Mouse (Mus musculus) MEL (cell line): ENCODE data around the gene 4933407L21Rik. TPM values are rescaled to one million over a fixed set of nuclear protein-coding genes. Genes with fewer than 3 reads are reported as not detected.
A peak's percentile ranks its signal among the peaks of the same experiment; 100 is the strongest.

Experiments used
- DNase-seq: peaks from one replicate; pipeline ENCODE4 v3.0.0; 2011; ENCODE audit warnings: low read depth, low spot score
- H3K27ac ChIP-seq: 2 replicates; pipeline ENCODE4 v1.5.1; 2012; ENCODE audit warnings: low read depth, mild to moderate bottlenecking, control low read depth, low read length, moderate library complexity; ENCODE audit not compliant: control insufficient read depth
- H3K27me3 ChIP-seq, 2 experiments: fragments of 150-350 bp in 1 of 2; sonication (generic) in 1 of 2; 2 replicates each; pipeline ENCODE4 v1.6.1; 2012; ENCODE audit warnings: low read length in 2 of 2, mild to moderate bottlenecking in 2 of 2, improper control_type of control experiment in 1 of 2, moderate library complexity in 1 of 2; ENCODE audit not compliant: insufficient read depth in 2 of 2, control insufficient read depth in 1 of 2
- H3K36me3 ChIP-seq, 2 experiments: 2 replicates each; pipeline ENCODE4 v1.6.1; 2012 to 2014; ENCODE audit warnings: low read length in 2 of 2, improper control_type of control experiment in 1 of 2, inconsistent platforms in 1 of 2, mild to moderate bottlenecking in 1 of 2; ENCODE audit not compliant: insufficient read depth in 2 of 2, control insufficient read depth in 1 of 2
- H3K4me1 ChIP-seq, 2 experiments: fragments of 150-350 bp in 1 of 2; sonication (generic) in 1 of 2; 2 replicates each; pipeline ENCODE4 v1.6.1; 2012; ENCODE audit warnings: low read length in 2 of 2, improper control_type of control experiment in 1 of 2, mild to moderate bottlenecking in 1 of 2; ENCODE audit not compliant: insufficient read depth in 2 of 2, control insufficient read depth in 1 of 2
- H3K4me3 ChIP-seq, 2 experiments: fragments of 150-350 bp in 1 of 2; sonication (generic) in 1 of 2; 2 replicates each; pipeline ENCODE4 v1.5.1; 2012; ENCODE audit warnings: low read depth in 2 of 2, low read length in 2 of 2, mild to moderate bottlenecking in 2 of 2, moderate library complexity in 2 of 2, control low read depth in 1 of 2, improper control_type of control experiment in 1 of 2; ENCODE audit not compliant: control insufficient read depth in 1 of 2, insufficient read depth in 1 of 2
- H3K79me2 ChIP-seq: 2 replicates; pipeline ENCODE4 v1.6.1; 2012; ENCODE audit warnings: mild to moderate bottlenecking, low read length, moderate library complexity; ENCODE audit not compliant: control insufficient read depth, poor library complexity, insufficient read depth
- H3K9ac ChIP-seq: 2 replicates; pipeline ENCODE4 v1.6.1; 2012; ENCODE audit warnings: low read depth, mild to moderate bottlenecking, control low read depth, low read length, moderate library complexity; ENCODE audit not compliant: control insufficient read depth, poor library complexity, severe bottlenecking
- H3K9me3 ChIP-seq: fragments of 150-350 bp; sonication (generic); replicated peaks from 2 replicates; pipeline ENCODE4 v1.6.1; 2012; ENCODE audit warnings: mild to moderate bottlenecking, low read length, improper control_type of control experiment, moderate library complexity; ENCODE audit not compliant: insufficient read depth
- CHD1 ChIP-seq: IDR thresholded peaks from 2 replicates; pipeline ENCODE4 v1.6.1; 2012; ENCODE audit warnings: low read depth, mild to moderate bottlenecking, inconsistent platforms, low read length, improper control_type of control experiment
- ELF1 ChIP-seq: IDR thresholded peaks from 2 replicates; pipeline ENCODE4 v1.6.1; 2014; ENCODE audit warnings: low read depth, mild to moderate bottlenecking, inconsistent platforms, low read length, improper control_type of control experiment, moderate library complexity
- ETS1 ChIP-seq: IDR thresholded peaks from 2 replicates; pipeline ENCODE4 v1.6.1; 2012; ENCODE audit warnings: low read depth, mild to moderate bottlenecking, inconsistent platforms, low read length, improper control_type of control experiment, moderate library complexity
- GATA1 ChIP-seq: IDR thresholded peaks from 2 replicates; pipeline ENCODE4 v1.6.1; 2011; ENCODE audit warnings: low read depth, low read length, improper control_type of control experiment
- HCFC1 ChIP-seq: IDR thresholded peaks from 2 replicates; pipeline ENCODE4 v1.6.1; 2012; ENCODE audit warnings: low read depth, mild to moderate bottlenecking, inconsistent platforms, low read length, improper control_type of control experiment, moderate library complexity
- KAT2A ChIP-seq: conservative IDR thresholded peaks from 2 replicates; pipeline ENCODE4 v1.6.1; 2012; ENCODE audit warnings: low read depth, low read length, improper control_type of control experiment, inconsistent platforms
- MEF2A ChIP-seq: IDR thresholded peaks from 2 replicates; pipeline ENCODE4 v1.6.1; 2014; ENCODE audit warnings: low read depth, mild to moderate bottlenecking, inconsistent platforms, low read length, improper control_type of control experiment; ENCODE audit not compliant: poor library complexity, insufficient replicate concordance, severe bottlenecking; ENCODE audit errors: extremely low read depth
- MXI1 ChIP-seq: IDR thresholded peaks from 2 replicates; pipeline ENCODE4 v1.6.1; 2011; ENCODE audit warnings: mild to moderate bottlenecking, low read depth, low read length, improper control_type of control experiment
- MYB ChIP-seq: IDR thresholded peaks from 2 replicates; pipeline ENCODE4 v1.6.1; 2011; ENCODE audit warnings: mild to moderate bottlenecking, low read depth, low read length, improper control_type of control experiment
- MYC ChIP-seq: IDR thresholded peaks from 2 replicates; pipeline ENCODE4 v1.6.1; 2011; ENCODE audit warnings: low read depth, mild to moderate bottlenecking, low read length, improper control_type of control experiment, moderate library complexity
- NRF1 ChIP-seq: IDR thresholded peaks from 2 replicates; pipeline ENCODE4 v1.6.1; 2014; ENCODE audit warnings: low read depth, mild to moderate bottlenecking, inconsistent platforms, low read length, improper control_type of control experiment, moderate library complexity; ENCODE audit not compliant: poor library complexity, insufficient read depth, severe bottlenecking
- POLR2A ChIP-seq, 2 experiments: IDR thresholded peaks; 2 replicates each; pipeline ENCODE4 v1.6.1; 2011 to 2012; ENCODE audit warnings: low read length in 2 of 2, mild to moderate bottlenecking in 2 of 2, control low read depth in 1 of 2, improper control_type of control experiment in 1 of 2, low read depth in 1 of 2, moderate library complexity in 1 of 2; ENCODE audit not compliant: control insufficient read depth in 1 of 2, insufficient read depth in 1 of 2, poor library complexity in 1 of 2
- POLR2AphosphoS5 ChIP-seq: IDR thresholded peaks from 2 replicates; pipeline ENCODE4 v1.6.1; 2012; ENCODE audit warnings: low read depth, borderline replicate concordance, mild to moderate bottlenecking, inconsistent platforms, low read length, moderate library complexity, mixed read lengths
- RCOR1 ChIP-seq: IDR thresholded peaks from 2 replicates; pipeline ENCODE4 v1.6.1; 2012; ENCODE audit warnings: low read depth, mild to moderate bottlenecking, inconsistent platforms, low read length, improper control_type of control experiment
- SIN3A ChIP-seq: IDR thresholded peaks from 2 replicates; pipeline ENCODE4 v1.6.1; 2012; ENCODE audit warnings: low read length, improper control_type of control experiment, inconsistent platforms
- SMC3 ChIP-seq: IDR thresholded peaks from 2 replicates; pipeline ENCODE4 v1.6.1; 2011; ENCODE audit warnings: low read depth, low read length, improper control_type of control experiment
- UBTF ChIP-seq: IDR thresholded peaks from 2 replicates; pipeline ENCODE4 v1.6.1; 2012; ENCODE audit warnings: low read depth, mild to moderate bottlenecking, inconsistent platforms, low read length, improper control_type of control experiment, moderate library complexity, borderline replicate concordance; ENCODE audit not compliant: insufficient read depth
- ZC3H11A ChIP-seq: IDR thresholded peaks from 2 replicates; pipeline ENCODE4 v1.6.1; 2012; ENCODE audit warnings: low read depth, mild to moderate bottlenecking, inconsistent platforms, low read length, improper control_type of control experiment
- polyA plus RNA-seq, 2 experiments: library from polyadenylated mRNA; stranded (reverse) in 1 of 2; unstranded in 1 of 2; fragments of >175 nt in 1 of 2; fragments of >200 nt in 1 of 2; gene quantifications; 2 replicates each; pipeline versions ENCODE4 v1.2.1 to v1.2.4; 2012; ENCODE audit warnings: low replicate concordance in 2 of 2, low read depth in 1 of 2; ENCODE audit not compliant: insufficient read length in 2 of 2, insufficient read depth in 1 of 2, missing spikeins in 1 of 2
- total RNA-seq: library from RNA; depleted of rRNA; stranded (reverse); fragments of 300-350 nt; gene quantifications from 2 replicates; pipeline ENCODE4 v1.2.3, GENCODE M21; 2012

4933407L21Rik gene
- total and polyA plus RNA-seq, 3 experiments = not detected

GRCm38 (mm10) chr1:85901516-85902107 is 26.7 kb upstream of the 4933407L21Rik start:
- no peak overlapping the region for H3K4me3 ChIP-seq
- peak; percentile 14 for DNase-seq
- TF ChIP-seq MXI1 = no peak
- TF ChIP-seq RCOR1 = no peak
- no peak for TF ChIP-seq POLR2A (IDR thresholded peaks at IDR 0.05; ENCODE audit: control insufficient read depth in 1 of 2, insufficient read depth in 1 of 2, low read depth in 1 of 2, low read length in 2 of 2, poor library complexity in 1 of 2)
- TF ChIP-seq MYB = no peak
- TF ChIP-seq POLR2AphosphoS5 = no peak
- no peak for TF ChIP-seq CHD1
- 0 out of 2 replicates have a peak, but pooled peaks have one; percentile 4 for TF ChIP-seq GATA1
- no peaks in the 10 kb centered on the region; the same call in 1 of the 2 replicates for H3K79me2 ChIP-seq
- no peaks in the 10 kb centered on the region for H3K9me3 ChIP-seq
- H3K27ac ChIP-seq = no peak overlapping the region
- peaks cover 0 to 18% of the 10 kb centered on the region in 2 experiments; a peak in 3 of 4 replicates for H3K36me3 ChIP-seq
- no peak overlapping the region for H3K9ac ChIP-seq
- H3K4me1 ChIP-seq = peaks cover 2 to 30% of the 10 kb centered on the region in 2 experiments; a peak in 3 of 4 replicates
- no peaks in the 10 kb centered on the region for H3K27me3 ChIP-seq

- Histone ChIP-seq H3K4me3 (no peak overlapping the region), H3K4me1 (peaks cover 2 to 24% of the 10 kb centered on the region in 2 experiments; a peak in 3 of 4 replicates), H3K9me3 (no peaks in the 10 kb centered on the region), H3K36me3 (peaks cover 0 to 15% of the 10 kb centered on the region in 2 experiments; a peak in 3 of 4 replicates), H3K9ac (no peak overlapping the region), H3K79me2 (no peaks in the 10 kb centered on the region; the same call in 1 of the 2 replicates), H3K27me3 (no peaks in the 10 kb centered on the region), H3K27ac (no peak overlapping the region)
- TF ChIP-seq HCFC1 = no peak
- TF ChIP-seq SIN3A = no peak
- no peak for TF ChIP-seq ELF1
- no peak for TF ChIP-seq KAT2A
- TF ChIP-seq CHD1 = no peak
- TF ChIP-seq POLR2A (IDR thresholded peaks at IDR 0.05; ENCODE audit: control insufficient read depth in 1 of 2, insufficient read depth in 1 of 2, low read depth in 1 of 2, low read length in 2 of 2, poor library complexity in 1 of 2) = no peak
- no peak for TF ChIP-seq ETS1
- TF ChIP-seq MYC = no peak
- TF ChIP-seq ZC3H11A = no peak
- DNase-seq = no peak
These were observed 26.1 kb upstream of the 4933407L21Rik start for GRCm38 (mm10) chr1:85902108-85902561.

- Histone ChIP-seq H3K9me3 (no peaks in the 10 kb centered on the region), H3K79me2 (no peaks in the 10 kb centered on the region), H3K9ac (no peak overlapping the region), H3K27ac (no peak overlapping the region), H3K4me3 (no peak overlapping the region), H3K4me1 (peaks cover 0 to under 1% of the 10 kb centered on the region in 2 experiments; a peak in 1 of 4 replicates), H3K36me3 (no peaks in the 10 kb centered on the region; a peak in 2 of 4 replicates), H3K27me3 (no peaks in the 10 kb centered on the region)
- TF ChIP-seq CHD1 (no peak), ETS1 (no peak), MEF2A (no peak), UBTF (no peak), SIN3A (no peak), MYB (no peak), SMC3 (no peak), KAT2A (no peak), NRF1 (no peak)
- DNase-seq = no peak
These were observed 21.4 kb upstream of the 4933407L21Rik start for GRCm38 (mm10) chr1:85906892-85907291.
